Mouse (Mus musculus): ENCODE results near the gene Plekha3.

The Plekha3 gene

GRCm38 (mm10) chr2:76674725-76675427 is at the start of gene Plekha3:
Plekha3 (plus strand) TSS chr2:76675281.
- DNase-seq (ENCODE audit: low spot score in 2 of 2), result peak; percentile 77 to 86

- DNase-seq (ENCODE audit: low spot score in 2 of 2), result no peak
Measured at GRCm38 (mm10) chr2:76630293-76630692, 44.8 kb upstream of the Plekha3 start.

GRCm38 (mm10) chr2:76631600-76631999 is 43.5 kb upstream of the Plekha3 start:
- DNase-seq (ENCODE audit: low spot score in 2 of 2), result no peak

- DNase-seq (ENCODE audit: low spot score in 2 of 2), result no peak
Measured at GRCm38 (mm10) chr2:76639637-76640036, 35.4 kb upstream of the Plekha3 start.

- DNase-seq (ENCODE audit: low spot score in 2 of 2), result no peak
Measured at GRCm38 (mm10) chr2:76643801-76644200, 31.3 kb upstream of the Plekha3 start.

GRCm38 (mm10) chr2:76647441-76647869 is 27.6 kb upstream of the Plekha3 start:
- peak in 1 of 2 experiments; percentile 66 for DNase-seq (ENCODE audit: low spot score in 2 of 2)

- DNase-seq (ENCODE audit: low spot score in 2 of 2), result peak; percentile 89 to 94
Measured at GRCm38 (mm10) chr2:76647883-76648570, 27.1 kb upstream of the Plekha3 start, which contains the start of the genes Prkra and Pjvk. Prkra (minus strand) TSS chr2:76648015. Pjvk (plus strand) TSS chr2:76648476.

- peak in 1 of 2 experiments; percentile 64 for DNase-seq (ENCODE audit: low spot score in 2 of 2)
Measured at GRCm38 (mm10) chr2:76648666-76649141, 26.4 kb upstream of the Plekha3 start.

GRCm38 (mm10) chr2:76653070-76653469 is 22.0 kb upstream of the Plekha3 start:
- DNase-seq (ENCODE audit: low spot score in 2 of 2), result no peak

- DNase-seq (ENCODE audit: low spot score in 2 of 2), result no peak
Measured at GRCm38 (mm10) chr2:76654646-76655045, 20.4 kb upstream of the Plekha3 start.

- no peak for DNase-seq (ENCODE audit: low spot score in 2 of 2)
Measured at GRCm38 (mm10) chr2:76655444-76655843, 19.6 kb upstream of the Plekha3 start.

- no peak for DNase-seq (ENCODE audit: low spot score in 2 of 2)
Measured at GRCm38 (mm10) chr2:76655982-76656381, 19.1 kb upstream of the Plekha3 start.

GRCm38 (mm10) chr2:76658551-76658950 is 16.5 kb upstream of the Plekha3 start:
- DNase-seq (ENCODE audit: low spot score in 2 of 2), result no peak

GRCm38 (mm10) chr2:76659419-76659818 is 15.7 kb upstream of the Plekha3 start:
- DNase-seq (ENCODE audit: low spot score in 2 of 2), result no peak

- no peak for DNase-seq (ENCODE audit: low spot score in 2 of 2)
Measured at GRCm38 (mm10) chr2:76665531-76665930, 9.6 kb upstream of the Plekha3 start.

GRCm38 (mm10) chr2:76667200-76667599 is 7.9 kb upstream of the Plekha3 start:
- DNase-seq (ENCODE audit: low spot score in 2 of 2), result no peak

GRCm38 (mm10) chr2:76671641-76672040 is 3.4 kb upstream of the Plekha3 start:
- DNase-seq (ENCODE audit: low spot score in 2 of 2), result no peak

- DNase-seq (ENCODE audit: low spot score in 2 of 2), result no peak
Measured at GRCm38 (mm10) chr2:76672134-76672745, 2.8 kb upstream of the Plekha3 start.

GRCm38 (mm10) chr2:76672966-76673392 is 2.1 kb upstream of the Plekha3 start, which contains the start of gene Fkbp7:
Fkbp7 (minus strand) TSS chr2:76673116.
- peak; percentile 86 to 93 for DNase-seq (ENCODE audit: low spot score in 2 of 2)

- DNase-seq (ENCODE audit: low spot score in 2 of 2), result peak; percentile 66 to 78
Measured at GRCm38 (mm10) chr2:76673472-76674081, 1.5 kb upstream of the Plekha3 start.

- peak in 1 of 2 experiments; percentile 17 for DNase-seq (ENCODE audit: low spot score in 2 of 2)
Measured at GRCm38 (mm10) chr2:76675451-76675850, 370 bp downstream of the Plekha3 start.

- DNase-seq (ENCODE audit: low spot score in 2 of 2), result no peak
Measured at GRCm38 (mm10) chr2:76675949-76676348, 868 bp downstream of the Plekha3 start.

All from spleen, postnatal 4 days (tissue).